Mouse (Mus musculus) heart, embryonic 13.5 days (tissue): ENCODE results near the gene Epha2. TPM values are rescaled to one million over a fixed set of nuclear protein-coding genes. Genes with fewer than 3 reads are reported as not detected.

Experiments
- ATAC-seq: fragments of 200-750 bp; cut with Nextera tagmentation; 2 replicates; pipeline ENCODE4 v1.8.0; 2017; ENCODE audit warnings: moderate TSS enrichment; ENCODE audit not compliant: insufficient number of reproducible peaks, low FRiP score, low TSS enrichment; ENCODE audit errors: extremely low read depth
- H3K27ac ChIP-seq: fragments of 300-500 bp; sonication (generic); replicated peaks from 2 replicates; pipeline ENCODE4 v1.5.1; 2015; ENCODE audit warnings: moderate library complexity, mild to moderate bottlenecking, inconsistent platforms
- H3K27me3 ChIP-seq: fragments of 300-500 bp; sonication (generic); replicated peaks from 2 replicates; pipeline ENCODE4 v1.6.1; 2015; ENCODE audit warnings: mild to moderate bottlenecking, inconsistent platforms
- H3K36me3 ChIP-seq: fragments of 300-500 bp; sonication (generic); 2 replicates; pipeline ENCODE4 v1.6.1; 2015; ENCODE audit warnings: mild to moderate bottlenecking, inconsistent platforms
- H3K4me1 ChIP-seq: fragments of 300-500 bp; sonication (generic); 2 replicates; pipeline ENCODE4 v1.6.1; 2015; ENCODE audit warnings: inconsistent platforms
- H3K4me2 ChIP-seq: fragments of 300-500 bp; sonication (generic); 2 replicates; pipeline ENCODE4 v1.6.1; 2015; ENCODE audit warnings: inconsistent platforms, mild to moderate bottlenecking, moderate library complexity
- H3K4me3 ChIP-seq: fragments of 300-500 bp; sonication (generic); 2 replicates; pipeline ENCODE4 v1.5.1; 2015; ENCODE audit warnings: moderate library complexity, mild to moderate bottlenecking, inconsistent platforms
- H3K9ac ChIP-seq: fragments of 300-500 bp; sonication (generic); 2 replicates; pipeline ENCODE4 v1.6.1; 2015; ENCODE audit warnings: inconsistent platforms, mild to moderate bottlenecking, moderate library complexity
- H3K9me3 ChIP-seq: fragments of 300-500 bp; sonication (generic); 2 replicates; pipeline ENCODE4 v1.6.1; 2016; ENCODE audit warnings: inconsistent platforms
- WGBS: fragments of 180-500 bp; shearing (Covaris S2); methylation state at CpG from one replicate; pipeline ENCODE4 v1.1.7; 2015; ENCODE audit warnings: mixed read lengths; 5-methylcytosine and 5-hydroxymethylcytosine counted together
- polyA plus RNA-seq: library from polyadenylated mRNA; unstranded; fragments of >200 nt; fragmentation: Nextera tagmentation; extraction: Ambion mirVana; gene quantifications from 2 replicates; pipeline ENCODE4 v1.2.1, GENCODE M21; 2015

The Epha2 gene
- polyA plus RNA-seq, 1 experiment from 2014 or later, result 4.0 TPM

DNA sequence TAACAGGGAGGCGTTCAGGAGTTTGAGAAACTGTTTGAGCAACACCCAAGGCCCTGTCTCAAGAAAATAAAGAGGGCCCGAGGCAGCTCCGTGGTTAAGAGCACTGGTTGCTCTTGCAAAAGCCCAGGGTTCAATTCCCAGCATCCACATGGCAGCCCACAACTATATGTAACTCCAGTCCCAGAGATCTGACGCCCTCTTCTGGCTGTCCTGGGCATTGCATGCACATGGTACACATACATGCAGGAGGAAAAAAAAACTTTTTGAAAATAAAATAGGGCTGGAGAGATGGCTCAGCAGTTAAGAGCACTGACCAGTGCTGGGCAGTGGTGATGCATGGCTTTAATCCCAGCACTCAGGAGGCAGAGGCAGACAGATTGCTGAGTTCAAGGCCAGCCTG, 32.7 kb upstream of the Epha2 start:
- Histone ChIP-seq H3K36me3 (no peaks in the 10 kb centered on the region), H3K9me3 (peaks cover 5% of the 10 kb centered on the region; the same call in 1 of the 2 replicates), H3K27ac (no peak overlapping the region), H3K4me2 (no peak overlapping the region), H3K27me3 (no peaks in the 10 kb centered on the region), H3K9ac (no peak overlapping the region), H3K4me3 (no peak overlapping the region), H3K4me1 (peaks cover 10% of the 10 kb centered on the region)
- 78% methylated on average over 4 of the region's 4 CpGs for WGBS
- ATAC-seq, result no peak

DNA sequence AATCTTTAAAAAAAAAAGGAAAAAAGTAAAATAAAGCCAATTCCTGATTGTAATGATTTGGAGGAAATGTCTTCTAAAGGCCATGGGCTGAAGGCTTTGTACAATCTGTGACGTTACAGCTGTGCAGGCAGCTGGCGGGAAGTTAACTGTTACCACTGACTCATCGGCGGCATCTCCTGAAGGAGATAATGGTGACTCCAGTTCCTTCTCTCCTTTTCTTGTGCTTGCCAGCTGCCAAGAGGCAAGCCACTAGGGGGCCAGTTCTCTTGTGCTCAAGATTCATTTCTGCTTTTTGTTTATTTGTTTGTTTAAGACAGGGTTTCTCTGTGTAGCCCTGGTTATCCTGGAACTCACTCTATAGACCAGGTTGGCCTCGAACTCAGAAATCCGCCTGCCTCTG, 32.0 kb upstream of the Epha2 start:
- Histone ChIP-seq H3K27ac (no peak overlapping the region), H3K4me2 (no peak overlapping the region), H3K4me1 (peaks cover 16% of the 10 kb centered on the region), H3K9ac (no peak overlapping the region), H3K27me3 (no peaks in the 10 kb centered on the region), H3K4me3 (no peak overlapping the region), H3K9me3 (peaks cover 5% of the 10 kb centered on the region; the same call in 1 of the 2 replicates), H3K36me3 (no peaks in the 10 kb centered on the region)
- WGBS, result 61% methylated on average over 6 of the region's 6 CpGs
- no peak for ATAC-seq

DNA sequence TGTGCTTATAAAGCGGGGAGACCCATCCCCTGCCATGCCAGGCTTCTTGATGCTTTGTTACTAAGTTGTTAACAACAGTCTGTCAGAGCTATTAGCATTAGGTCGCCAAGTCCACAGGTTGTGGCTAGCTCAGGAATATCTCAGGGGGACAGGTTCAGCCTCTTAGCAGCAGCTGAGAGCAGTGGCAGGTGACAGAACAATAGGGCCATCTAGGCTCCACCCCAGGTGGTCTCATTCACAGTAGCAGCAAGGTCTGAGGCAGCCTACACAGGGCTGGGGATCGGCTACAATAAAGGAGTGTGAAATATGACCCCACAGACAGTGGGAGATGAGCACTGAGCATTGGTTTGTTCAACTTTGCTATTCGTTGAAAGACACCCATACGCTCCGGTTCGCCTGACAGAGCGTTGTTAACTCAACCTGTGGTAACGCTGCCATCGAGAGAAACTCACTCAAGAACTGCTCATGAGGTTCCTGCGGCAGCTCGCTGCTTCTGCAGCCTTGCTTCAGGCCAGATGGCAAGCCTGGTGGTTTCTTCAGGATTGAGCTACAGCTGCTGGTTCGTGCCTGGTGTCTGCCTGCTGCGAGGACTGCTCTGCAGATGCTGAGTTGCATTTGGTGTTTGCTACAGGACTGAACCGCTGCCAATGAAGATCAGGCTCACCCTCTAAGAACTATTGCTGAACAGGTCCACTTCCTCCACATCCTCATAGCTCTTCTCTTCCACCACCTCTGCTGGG, 30.7 kb upstream of the Epha2 start:
- Histone ChIP-seq H3K27ac (no peak overlapping the region), H3K27me3 (no peaks in the 10 kb centered on the region), H3K9ac (no peak overlapping the region), H3K4me1 (peaks cover 29% of the 10 kb centered on the region), H3K9me3 (peaks cover 5% of the 10 kb centered on the region; the same call in 1 of the 2 replicates), H3K36me3 (no peaks in the 10 kb centered on the region), H3K4me2 (no peak overlapping the region), H3K4me3 (no peak overlapping the region)
- 58% methylated on average over 15 of the region's 15 CpGs for WGBS
- no peak for ATAC-seq

DNA sequence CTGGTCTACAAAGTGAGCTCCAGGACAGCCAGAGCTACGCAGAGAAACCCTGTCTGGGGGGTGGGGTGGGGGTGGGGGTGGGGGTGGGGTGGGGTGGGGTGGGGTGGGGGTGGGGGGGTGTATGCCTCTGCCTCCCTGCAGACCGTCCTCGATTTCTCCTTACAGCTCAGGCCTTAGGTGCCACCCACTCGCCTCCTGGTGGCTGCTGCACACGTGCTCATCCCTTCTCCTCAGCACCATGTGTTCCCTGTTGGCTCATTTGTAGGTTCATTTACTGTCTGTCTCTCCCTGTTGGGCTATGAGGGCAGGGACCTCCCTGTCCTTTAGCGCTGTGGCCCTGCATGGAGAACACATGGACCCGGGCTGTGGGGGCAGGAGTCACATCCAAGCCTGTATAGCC, 29.8 kb upstream of the Epha2 start:
- Histone ChIP-seq H3K4me3 (no peak overlapping the region), H3K4me2 (no peak overlapping the region)
- no peak for ATAC-seq

DNA sequence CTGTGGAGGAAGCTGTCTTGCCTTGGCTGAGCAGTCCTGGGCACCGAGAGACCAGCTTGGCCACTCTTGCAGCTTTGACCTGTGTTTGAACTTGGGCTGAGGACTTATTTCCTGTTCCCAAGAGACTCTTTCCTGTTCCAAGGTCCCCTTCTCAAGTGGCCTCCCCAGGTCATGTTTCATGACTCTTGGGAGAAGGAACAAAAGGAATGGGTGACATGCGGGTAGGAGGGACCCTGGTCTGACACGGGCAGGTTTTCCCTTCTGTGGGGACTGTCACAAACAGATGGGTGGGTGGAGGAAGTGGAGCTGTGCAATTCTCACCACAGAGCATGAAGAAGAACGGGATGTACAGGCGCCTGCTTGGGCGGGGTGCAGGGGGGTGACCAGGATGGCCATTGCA, 29.3 kb upstream of the Epha2 start:
- Histone ChIP-seq H3K4me3 (no peak overlapping the region), H3K27me3 (no peaks in the 10 kb centered on the region), H3K4me1 (peaks cover 30% of the 10 kb centered on the region), H3K4me2 (no peak overlapping the region), H3K9ac (no peak overlapping the region), H3K36me3 (no peaks in the 10 kb centered on the region), H3K27ac (no peak overlapping the region), H3K9me3 (no peaks in the 10 kb centered on the region)
- 53% methylated on average over 6 of the region's 6 CpGs for WGBS
- no peak for ATAC-seq

More for the DNA sequence above, 29.8 kb upstream of the Epha2 start:
- Histone ChIP-seq H3K4me1 (peaks cover 30% of the 10 kb centered on the region), H3K27me3 (no peaks in the 10 kb centered on the region), H3K27ac (no peak overlapping the region), H3K36me3 (no peaks in the 10 kb centered on the region), H3K9me3 (peaks cover 2% of the 10 kb centered on the region; the same call in 1 of the 2 replicates), H3K9ac (no peak overlapping the region)
- 67% methylated on average over 7 of the region's 7 CpGs for WGBS

DNA sequence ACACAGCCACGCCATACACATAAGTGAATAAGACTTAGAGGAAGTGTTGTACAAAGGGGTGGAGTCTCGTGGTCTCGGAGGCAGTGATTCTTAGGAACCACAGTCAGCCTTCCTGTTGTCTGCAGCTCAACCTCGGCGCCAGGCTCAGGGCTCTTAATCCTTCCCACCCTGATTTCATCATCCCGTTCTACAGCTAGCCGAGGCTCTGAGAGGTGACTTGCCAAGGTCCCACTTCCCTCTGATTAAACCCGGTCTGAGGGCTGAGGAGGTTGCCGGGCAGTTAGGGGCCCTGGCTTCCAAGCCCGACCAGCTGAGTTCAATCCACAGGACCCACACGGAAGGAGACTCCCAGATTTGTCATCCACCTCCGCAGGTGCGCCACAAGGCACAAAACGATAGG, 28.2 kb upstream of the Epha2 start:
- Histone ChIP-seq H3K9me3 (no peaks in the 10 kb centered on the region), H3K27ac (no peak overlapping the region), H3K4me3 (peak overlapping the region; percentile 16), H3K4me2 (peak overlapping the region; percentile 62), H3K9ac (peak overlapping the region; percentile 66), H3K36me3 (no peaks in the 10 kb centered on the region), H3K27me3 (no peaks in the 10 kb centered on the region), H3K4me1 (peaks cover 39% of the 10 kb centered on the region)
- 16% methylated on average over 14 of the region's 14 CpGs for WGBS
- no peak for ATAC-seq

DNA sequence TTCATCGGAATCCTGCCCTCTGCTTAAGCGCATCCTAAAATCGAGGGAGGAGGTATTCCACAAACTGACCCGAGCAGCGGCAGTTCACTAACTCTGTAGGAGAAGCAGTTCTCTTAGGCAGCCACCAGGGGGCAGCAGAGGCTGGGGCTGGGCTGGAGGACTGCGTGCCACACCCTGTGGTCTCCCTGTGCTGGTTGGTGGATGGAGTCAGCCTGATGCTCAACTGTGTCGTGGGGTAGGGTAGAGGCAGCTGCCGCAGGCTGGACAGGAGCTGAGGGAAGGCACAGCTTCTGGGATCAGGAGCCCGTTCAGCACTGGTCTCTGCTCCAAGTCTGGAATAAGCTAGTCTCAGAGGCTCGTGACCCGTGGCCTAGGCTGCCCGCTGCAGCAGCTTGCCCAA, 27.7 kb upstream of the Epha2 start:
- Histone ChIP-seq H3K36me3 (no peaks in the 10 kb centered on the region), H3K4me2 (peak overlapping the region; percentile 62), H3K9me3 (no peaks in the 10 kb centered on the region), H3K27me3 (no peaks in the 10 kb centered on the region), H3K9ac (peak overlapping the region; percentile 66), H3K4me3 (peak overlapping the region; percentile 16), H3K4me1 (peaks cover 43% of the 10 kb centered on the region), H3K27ac (no peak overlapping the region)
- 16% methylated on average over 12 of the region's 12 CpGs for WGBS
- peak; percentile 22; the same call in 1 of the 2 replicates for ATAC-seq

DNA sequence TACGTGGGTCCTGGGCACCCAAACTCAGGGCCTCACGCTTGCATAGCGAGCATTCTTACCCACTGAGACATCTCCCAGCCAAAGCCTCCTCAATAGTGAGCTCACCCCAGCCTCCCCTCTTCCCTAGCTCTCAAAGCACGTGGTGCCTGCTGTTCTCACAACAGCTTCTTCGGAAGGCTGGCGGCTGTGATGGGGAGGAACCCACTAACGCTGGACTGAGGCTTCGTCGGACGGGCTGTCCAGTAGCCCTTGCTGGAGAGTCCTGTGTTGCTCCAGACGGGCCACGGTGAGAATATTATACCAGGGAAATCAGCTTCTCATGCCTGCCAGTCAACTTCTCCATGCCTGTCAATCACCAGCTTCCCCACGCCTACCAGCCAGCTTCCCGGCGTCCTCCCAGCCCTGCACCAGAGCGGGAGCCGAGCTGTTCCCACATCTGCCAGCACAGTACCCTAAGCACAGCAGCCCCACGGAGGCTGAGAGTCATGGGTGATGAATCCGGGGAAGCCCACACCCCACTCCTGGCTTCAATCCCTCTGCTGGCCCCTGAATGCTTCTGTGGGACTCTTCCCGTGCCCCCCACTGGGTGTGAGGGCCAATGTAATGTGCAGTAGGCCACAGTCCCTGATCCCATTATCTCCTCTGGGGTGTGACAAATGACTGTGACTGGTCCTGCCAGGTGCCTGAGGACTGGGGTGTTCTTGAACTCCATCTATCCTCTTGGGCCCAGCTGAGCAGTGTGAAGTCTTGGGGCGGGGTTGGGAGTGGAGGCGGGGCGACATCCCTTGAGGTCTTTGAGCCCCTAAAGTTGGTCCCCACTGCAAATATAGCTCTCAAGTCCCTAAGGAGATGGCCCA, 26.3 kb upstream of the Epha2 start:
- peak overlapping the region; percentile 8; the same call in 1 of the 2 replicates for H3K4me3 ChIP-seq
- peak overlapping the region; percentile 67 for H3K9ac ChIP-seq
- H3K27ac ChIP-seq, result peak overlapping the region; percentile 45; the same call in 1 of the 2 replicates
- H3K4me1 ChIP-seq, result peaks cover 54% of the 10 kb centered on the region
- 28% methylated on average over 23 of the region's 23 CpGs for WGBS
- no peaks in the 10 kb centered on the region for H3K36me3 ChIP-seq
- no peaks in the 10 kb centered on the region for H3K9me3 ChIP-seq
- H3K4me2 ChIP-seq, result peak overlapping the region; percentile 58
- no peaks in the 10 kb centered on the region for H3K27me3 ChIP-seq
- ATAC-seq, result no peak

DNA sequence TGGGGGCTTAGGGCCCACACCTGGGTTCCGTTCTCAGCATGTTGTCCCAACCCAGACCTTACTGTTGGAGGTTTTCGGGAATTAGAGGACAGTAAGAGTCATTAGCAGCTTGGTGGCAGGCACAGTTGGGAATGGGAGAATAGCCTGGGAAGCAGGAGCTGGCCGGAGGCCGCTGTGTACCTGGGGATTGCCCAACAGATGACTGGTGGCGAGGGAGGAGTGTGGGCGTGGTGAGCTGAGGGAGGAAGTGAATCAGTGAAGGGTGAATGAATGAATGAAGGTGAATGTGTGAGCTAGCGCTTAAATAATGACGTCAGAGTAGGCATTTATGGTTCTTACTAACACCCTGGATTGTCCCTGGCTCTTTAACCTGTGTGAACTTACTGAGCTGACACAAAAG, 23.9 kb upstream of the Epha2 start:
- Histone ChIP-seq H3K9me3 (no peaks in the 10 kb centered on the region), H3K9ac (0 out of 2 replicates have a peak overlapping the region, but pooled peaks have one; percentile 20), H3K27ac (peak overlapping the region; percentile 88), H3K27me3 (no peaks in the 10 kb centered on the region), H3K4me2 (no peak overlapping the region), H3K4me1 (peaks cover 62% of the 10 kb centered on the region), H3K4me3 (no peak overlapping the region), H3K36me3 (no peaks in the 10 kb centered on the region)
- 86% methylated on average over 8 of the region's 8 CpGs for WGBS
- no peak for ATAC-seq

DNA sequence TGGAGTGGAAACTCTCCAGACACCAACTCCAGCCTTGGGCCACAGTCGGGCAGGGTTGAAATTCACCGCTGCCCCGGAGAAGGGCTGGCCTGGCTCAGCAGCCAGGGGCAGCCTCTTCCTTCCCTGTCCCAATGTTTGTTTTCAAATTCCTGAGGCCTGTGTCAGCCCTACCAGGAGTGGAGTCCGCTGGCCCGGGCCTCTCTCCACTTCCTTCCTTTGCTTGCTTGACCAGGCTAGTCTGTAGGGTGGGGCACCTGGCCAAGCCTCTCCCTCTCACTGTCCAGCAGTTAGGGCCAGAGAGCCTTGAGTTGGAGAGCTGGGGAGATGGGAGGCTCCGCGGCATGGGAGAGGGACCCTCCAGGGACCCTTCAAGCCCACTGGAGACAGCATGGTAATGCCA, 22.9 kb upstream of the Epha2 start:
- peak overlapping the region; percentile 48 for H3K9ac ChIP-seq

DNA sequence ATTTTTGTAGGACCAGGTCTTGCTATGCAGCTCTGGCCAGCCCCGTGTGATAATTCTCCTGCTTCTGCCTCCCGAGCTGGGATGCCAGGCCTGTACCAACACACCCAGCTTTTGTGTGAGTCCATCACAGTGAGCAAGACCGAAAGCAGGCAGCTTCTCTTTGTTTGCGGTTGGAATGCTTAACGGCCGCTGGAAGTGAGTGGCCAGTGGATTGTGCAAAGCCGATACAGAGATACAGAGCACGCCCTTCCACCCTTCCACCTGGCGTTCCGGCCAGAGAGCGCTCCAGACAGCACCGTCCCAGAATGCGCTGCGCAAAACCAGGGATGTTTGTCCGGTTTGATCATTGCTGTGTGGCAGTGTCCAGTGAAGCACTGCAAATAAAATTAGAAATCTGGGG, 21.7 kb upstream of the Epha2 start:
- Histone ChIP-seq H3K4me2 (peak overlapping the region; percentile 9; the same call in 1 of the 2 replicates), H3K9me3 (no peaks in the 10 kb centered on the region), H3K9ac (peak overlapping the region; percentile 59), H3K4me3 (no peak overlapping the region), H3K36me3 (no peaks in the 10 kb centered on the region), H3K27ac (peak overlapping the region; percentile 88), H3K27me3 (no peaks in the 10 kb centered on the region), H3K4me1 (peaks cover 63% of the 10 kb centered on the region)
- WGBS, result 54% methylated on average over 15 of the region's 15 CpGs
- no peak for ATAC-seq

More for the DNA sequence above, 22.9 kb upstream of the Epha2 start:
- H3K9me3 ChIP-seq, result no peaks in the 10 kb centered on the region
- H3K4me1 ChIP-seq, result peaks cover 64% of the 10 kb centered on the region
- H3K4me2 ChIP-seq, result peak overlapping the region; percentile 43
- no peaks in the 10 kb centered on the region for H3K27me3 ChIP-seq
- peak overlapping the region; percentile 88 for H3K27ac ChIP-seq
- no peak overlapping the region for H3K4me3 ChIP-seq
- no peaks in the 10 kb centered on the region for H3K36me3 ChIP-seq
- 24% methylated on average over 7 of the region's 7 CpGs for WGBS
- no peak; the same call in 1 of the 2 replicates for ATAC-seq
